Mouse (Mus musculus) embryonic facial prominence, embryonic 11.5 days (tissue): Measurements from ENCODE around the gene Rcan1. TPM values are rescaled to one million over a fixed set of nuclear protein-coding genes. Genes with fewer than 3 reads are reported as not detected.

Source experiments
- ATAC-seq: fragments of 200-750 bp; cut with Nextera tagmentation; replicated peaks from 2 replicates; pipeline ENCODE4 v1.8.0; 2017; ENCODE audit warnings: low read depth; ENCODE audit not compliant: insufficient number of reproducible peaks, low FRiP score, low TSS enrichment
- DNase-seq: peaks from one replicate; pipeline ENCODE4 v3.0.0-alpha.2; 2015; ENCODE audit warnings: low spot score
- H3K27ac ChIP-seq: fragments of 300-500 bp; sonication (generic); replicated peaks from 2 replicates; pipeline ENCODE4 v1.5.1; 2014; ENCODE audit warnings: mild to moderate bottlenecking, low read depth, low read length, control low read depth
- H3K27me3 ChIP-seq: fragments of 300-500 bp; sonication (generic); 2 replicates; pipeline ENCODE4 v1.6.1; 2014; ENCODE audit warnings: mild to moderate bottlenecking, low read length, moderate library complexity, mixed read lengths; ENCODE audit not compliant: control insufficient read depth, insufficient read depth
- H3K36me3 ChIP-seq: fragments of 300-500 bp; sonication (generic); replicated peaks from 2 replicates; pipeline ENCODE4 v1.6.1; 2014; ENCODE audit warnings: low read depth, mild to moderate bottlenecking, low read length, moderate library complexity, mixed read lengths; ENCODE audit not compliant: control insufficient read depth, insufficient read depth
- H3K4me1 ChIP-seq: fragments of 300-500 bp; sonication (generic); 2 replicates; pipeline ENCODE4 v1.6.1; 2014; ENCODE audit warnings: low read length, mixed read lengths; ENCODE audit not compliant: control insufficient read depth, insufficient read depth
- H3K4me2 ChIP-seq: fragments of 300-500 bp; sonication (generic); 2 replicates; pipeline ENCODE4 v1.6.1; 2014; ENCODE audit warnings: low read depth, mild to moderate bottlenecking, control low read depth, low read length, moderate library complexity
- H3K4me3 ChIP-seq: fragments of 300-500 bp; sonication (generic); 2 replicates; pipeline ENCODE4 v1.5.1; 2014; ENCODE audit warnings: low read depth, low read length, control low read depth
- H3K9ac ChIP-seq: fragments of 300-500 bp; sonication (generic); replicated peaks from 2 replicates; pipeline ENCODE4 v1.6.1; 2014; ENCODE audit warnings: mild to moderate bottlenecking, control low read depth, low read length
- H3K9me3 ChIP-seq: fragments of 300-500 bp; sonication (generic); replicated peaks from 2 replicates; pipeline ENCODE4 v1.6.1; 2016; ENCODE audit warnings: mild to moderate bottlenecking, low read length, inconsistent platforms, mixed read lengths; ENCODE audit not compliant: control insufficient read depth
- WGBS: fragments of 180-500 bp; shearing (Covaris S2); extraction: QIAGEN DNeasy Blood & Tissue Kit; methylation state at CpG from one replicate; pipeline ENCODE4 v1.1.7; 2014; 5-methylcytosine and 5-hydroxymethylcytosine counted together
- polyA plus RNA-seq: library from polyadenylated mRNA; unstranded; fragments of >200 nt; fragmentation: Nextera tagmentation; extraction: Ambion mirVana; gene quantifications from 2 replicates; pipeline ENCODE4 v1.2.1, GENCODE M21; 2014

Gene Rcan1
- polyA plus RNA-seq, 1 experiment from 2014 or later = 36.6 TPM

GRCm38 (mm10) chr16:92454002-92454401 lies 16.7 kb downstream of the Rcan1 start:
- Histone ChIP-seq H3K27ac (no peak overlapping the region), H3K4me2 (no peak overlapping the region), H3K27me3 (no peaks in the 10 kb centered on the region), H3K4me1 (no peaks in the 10 kb centered on the region), H3K9me3 (no peaks in the 10 kb centered on the region), H3K36me3 (no peaks in the 10 kb centered on the region), H3K9ac (no peak overlapping the region), H3K4me3 (no peak overlapping the region)
- no peak for DNase-seq
- 92% methylated on average over 7 of the region's 7 CpGs for WGBS
- no peak for ATAC-seq

- no peaks in the 10 kb centered on the region for H3K27me3 ChIP-seq
- no peaks in the 10 kb centered on the region for H3K36me3 ChIP-seq
- DNase-seq = no peak
- no peak for ATAC-seq
- no peaks in the 10 kb centered on the region for H3K9me3 ChIP-seq
- no peaks in the 10 kb centered on the region for H3K4me1 ChIP-seq
- WGBS = 52% methylated on average over 8 of the region's 8 CpGs
- H3K4me3 ChIP-seq = no peak overlapping the region
- no peak overlapping the region for H3K4me2 ChIP-seq
- H3K9ac ChIP-seq = no peak overlapping the region
- no peak overlapping the region for H3K27ac ChIP-seq
These were observed 18.1 kb downstream of the Rcan1 start for GRCm38 (mm10) chr16:92452609-92453008.

DNA sequence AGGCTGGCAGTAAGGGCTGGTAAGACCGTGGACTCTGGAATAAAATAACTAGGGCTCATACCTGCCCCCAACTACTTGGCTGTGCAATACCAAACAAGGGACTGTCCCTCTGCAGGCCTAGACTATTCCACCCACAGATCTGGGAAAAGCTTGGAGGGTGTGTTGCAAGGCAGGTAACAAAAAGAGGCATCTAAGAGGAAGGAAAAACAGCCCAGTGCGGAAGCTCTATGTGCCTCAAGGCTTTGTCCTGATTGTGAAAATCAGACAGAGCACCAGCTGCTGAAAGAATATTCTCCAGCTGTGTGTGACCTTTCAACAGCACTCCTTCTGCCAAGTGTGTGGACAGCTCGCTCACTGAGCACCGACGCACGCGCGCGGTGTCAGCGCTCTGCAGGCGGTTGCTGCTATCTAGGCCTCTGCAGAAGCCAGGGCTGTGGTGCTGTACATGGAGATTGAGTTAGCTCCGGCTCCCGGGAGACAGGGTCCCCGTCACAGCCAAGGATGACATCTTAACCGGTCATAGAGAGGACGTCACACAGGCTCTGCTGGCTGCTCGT lies 19.1 kb downstream of the Rcan1 start:
- no peaks in the 10 kb centered on the region for H3K9me3 ChIP-seq
- H3K27me3 ChIP-seq = no peaks in the 10 kb centered on the region
- no peaks in the 10 kb centered on the region for H3K36me3 ChIP-seq
- no peaks in the 10 kb centered on the region for H3K4me1 ChIP-seq
- H3K4me2 ChIP-seq = no peak overlapping the region
- H3K27ac ChIP-seq = no peak overlapping the region
- 92% methylated on average over 17 of the region's 17 CpGs for WGBS
- no peak for DNase-seq
- ATAC-seq = no peak
- no peak overlapping the region for H3K4me3 ChIP-seq
- no peak overlapping the region for H3K9ac ChIP-seq

DNA sequence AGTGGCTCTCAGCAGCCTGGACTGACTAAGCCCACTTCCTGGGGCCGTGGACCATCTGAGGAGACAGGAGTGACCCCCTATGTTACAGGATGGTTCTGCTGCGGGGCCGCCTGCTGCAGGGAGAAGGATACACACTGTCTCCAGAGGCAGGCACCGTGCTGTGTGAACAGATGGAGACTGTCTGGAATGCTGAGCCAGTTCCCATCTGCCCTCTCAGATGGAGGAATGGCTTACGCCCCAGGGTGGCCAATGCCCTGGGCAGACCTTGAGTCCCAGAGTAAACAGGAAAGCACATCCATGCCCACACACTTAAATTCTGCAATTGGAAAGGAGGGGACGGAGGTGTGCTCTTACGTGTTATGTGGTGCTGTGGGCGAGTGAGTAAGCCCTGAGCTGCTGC lies 20.3 kb downstream of the Rcan1 start:
- DNase-seq (no peak), ATAC-seq (no peak)
- WGBS = 86% methylated on average over 8 of the region's 8 CpGs
- Histone ChIP-seq H3K36me3 (no peaks in the 10 kb centered on the region), H3K4me1 (no peaks in the 10 kb centered on the region), H3K27ac (no peak overlapping the region), H3K4me2 (no peak overlapping the region), H3K9me3 (no peaks in the 10 kb centered on the region), H3K4me3 (no peak overlapping the region), H3K27me3 (no peaks in the 10 kb centered on the region), H3K9ac (no peak overlapping the region)

DNA sequence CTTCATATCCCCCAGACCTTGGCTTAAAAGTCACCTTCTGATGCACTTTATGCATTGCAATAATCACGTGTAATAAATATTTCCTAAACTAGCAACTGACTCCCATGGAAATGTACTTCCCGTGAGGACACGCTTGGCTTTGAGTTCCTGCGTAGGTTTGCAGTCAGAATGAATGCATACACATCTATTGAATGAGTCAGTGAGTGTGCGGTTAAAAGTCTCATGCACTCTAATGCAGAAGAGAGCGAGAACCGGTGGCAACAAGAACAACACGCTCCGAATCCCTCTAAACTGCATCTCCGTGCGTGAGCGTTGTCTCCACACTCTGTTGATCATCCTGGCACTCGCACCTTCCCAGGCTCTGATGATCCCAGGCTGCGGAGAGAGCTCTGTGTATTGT lies 21.6 kb downstream of the Rcan1 start:
- no peak overlapping the region for H3K27ac ChIP-seq
- DNase-seq (no peak), ATAC-seq (no peak)
- no peaks in the 10 kb centered on the region for H3K4me1 ChIP-seq
- no peaks in the 10 kb centered on the region for H3K9me3 ChIP-seq
- H3K9ac ChIP-seq = no peak overlapping the region
- H3K36me3 ChIP-seq = no peaks in the 10 kb centered on the region
- H3K27me3 ChIP-seq = no peaks in the 10 kb centered on the region
- 94% methylated on average over 14 of the region's 14 CpGs for WGBS
- H3K4me3 ChIP-seq = no peak overlapping the region
- H3K4me2 ChIP-seq = no peak overlapping the region

DNA sequence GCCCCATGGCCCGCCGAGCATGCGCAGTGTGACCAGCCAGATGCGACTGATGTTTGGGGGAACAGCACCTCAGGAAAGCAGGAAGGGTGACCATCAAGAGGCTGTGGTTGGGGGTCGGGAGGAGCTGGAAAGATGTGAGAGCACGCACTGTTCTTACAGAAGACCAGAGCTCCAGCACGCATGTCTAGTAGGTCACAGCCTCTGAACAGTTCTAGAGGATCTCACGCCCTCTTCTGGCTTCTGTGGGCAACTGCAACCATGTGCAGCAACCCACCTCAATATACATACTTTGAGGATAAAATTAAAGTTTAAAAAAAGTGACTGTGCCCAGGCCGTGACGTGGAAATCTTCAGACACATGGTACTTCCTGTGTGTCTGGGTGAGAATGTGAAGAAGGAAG lies 25.3 kb downstream of the Rcan1 start:
- Histone ChIP-seq H3K27me3 (no peaks in the 10 kb centered on the region), H3K4me3 (no peak overlapping the region), H3K9ac (no peak overlapping the region), H3K9me3 (no peaks in the 10 kb centered on the region), H3K4me2 (no peak overlapping the region), H3K4me1 (no peaks in the 10 kb centered on the region), H3K27ac (no peak overlapping the region), H3K36me3 (no peaks in the 10 kb centered on the region)
- 58% methylated on average over 10 of the region's 10 CpGs for WGBS
- ATAC-seq (no peak), DNase-seq (peak; percentile 68)

DNA sequence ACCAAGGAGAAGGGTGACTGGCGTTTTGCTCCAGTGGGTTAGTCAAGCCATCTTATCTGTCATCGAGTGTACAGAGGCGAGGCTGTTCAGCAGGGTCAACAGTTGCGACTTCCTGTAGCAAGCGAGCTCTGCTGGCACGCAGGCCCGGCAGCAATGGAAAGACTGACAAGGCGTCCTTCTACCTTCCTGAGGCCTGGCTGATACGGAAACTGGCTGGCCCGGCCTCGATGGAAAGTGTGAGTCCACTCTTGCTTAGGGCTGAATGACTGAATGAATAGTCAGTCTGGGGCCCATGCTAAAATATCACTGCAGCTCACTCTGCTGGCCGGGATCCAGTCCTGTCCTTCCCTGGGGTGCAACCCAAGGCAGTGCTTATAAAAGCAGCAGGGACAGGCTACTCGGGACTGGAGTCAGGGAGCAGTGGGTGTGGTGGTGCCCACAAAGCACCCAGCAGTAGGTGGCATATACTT lies 27.0 kb downstream of the Rcan1 start:
- no peak for ATAC-seq
- H3K4me2 ChIP-seq = no peak overlapping the region
- 58% methylated on average over 13 of the region's 13 CpGs for WGBS
- DNase-seq = no peak
- no peak overlapping the region for H3K9ac ChIP-seq
- no peak overlapping the region for H3K4me3 ChIP-seq
- no peaks in the 10 kb centered on the region for H3K27me3 ChIP-seq
- H3K4me1 ChIP-seq = no peaks in the 10 kb centered on the region
- no peaks in the 10 kb centered on the region for H3K9me3 ChIP-seq
- H3K27ac ChIP-seq = no peak overlapping the region
- no peaks in the 10 kb centered on the region for H3K36me3 ChIP-seq

- H3K4me1 ChIP-seq = no peaks in the 10 kb centered on the region
- H3K27ac ChIP-seq = no peak overlapping the region
- no peaks in the 10 kb centered on the region for H3K27me3 ChIP-seq
- DNase-seq = no peak
- ATAC-seq = no peak
- H3K9ac ChIP-seq = no peak overlapping the region
- no peaks in the 10 kb centered on the region for H3K36me3 ChIP-seq
- H3K4me3 ChIP-seq = no peak overlapping the region
- no peaks in the 10 kb centered on the region for H3K9me3 ChIP-seq
- 86% methylated on average over 4 of the region's 4 CpGs for WGBS
- H3K4me2 ChIP-seq = no peak overlapping the region
These were observed 27.7 kb downstream of the Rcan1 start for GRCm38 (mm10) chr16:92442946-92443345.
